Mouse (Mus musculus): ENCODE measurements around the gene Clasrp.

DNA sequence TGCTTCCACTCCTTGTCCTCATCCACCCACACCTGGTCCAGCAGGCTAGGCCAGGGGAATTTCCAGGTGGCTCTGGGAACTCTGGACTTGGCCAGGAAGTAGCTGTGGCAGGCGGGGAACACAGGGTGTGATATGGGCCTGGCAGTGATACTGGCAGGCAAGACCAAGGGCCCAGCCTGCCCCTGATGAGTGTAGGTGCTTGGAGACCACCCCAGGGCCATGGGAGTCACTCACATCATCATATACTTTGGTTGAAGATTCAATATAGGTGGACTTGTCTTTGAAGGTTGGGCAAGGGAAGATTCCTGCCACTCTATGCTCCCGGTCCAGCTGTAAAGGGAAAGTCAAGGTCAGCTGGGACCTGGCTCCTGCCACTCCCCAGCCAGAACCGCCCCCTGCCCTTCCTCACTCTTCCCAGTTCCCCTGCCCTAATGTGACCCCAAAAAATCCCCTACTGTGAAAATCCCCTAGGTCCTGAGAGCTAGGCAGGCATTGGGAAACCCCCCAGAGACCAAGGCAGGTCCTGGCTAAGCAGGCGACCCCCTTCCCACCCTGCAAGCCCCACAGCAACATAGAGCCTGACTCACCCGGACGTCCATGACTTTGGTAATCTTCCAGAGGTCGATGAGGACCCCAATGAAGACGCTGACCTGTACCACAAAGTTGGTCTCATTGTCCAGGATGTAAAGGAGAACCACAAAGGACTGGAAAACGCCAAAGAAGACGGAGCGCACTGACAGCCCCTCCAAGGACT lies 31.0 kb upstream of the Clasrp start:
- TF ChIP-seq CTCF (IDR thresholded peaks at IDR 0.05; ENCODE audit: low read depth, low read length) (no peak), POLR2A (IDR thresholded peaks at IDR 0.05; ENCODE audit: borderline replicate concordance, low read depth, low read length) (no peak)

Data from bone marrow macrophage, adult 2 months (primary cell).